Mouse (Mus musculus) neural tube, embryonic 12.5 days (tissue): ENCODE measurements around the gene Hoxc6. TPM values are rescaled to one million over a fixed set of nuclear protein-coding genes. Genes with fewer than 3 reads are reported as not detected.

Experiments
- ATAC-seq: fragments of 200-750 bp; cut with Nextera tagmentation; 2 replicates; pipeline ENCODE4 v1.8.0; 2017; ENCODE audit warnings: low read depth, mild to moderate bottlenecking, moderate TSS enrichment, moderate library complexity; ENCODE audit not compliant: low FRiP score
- H3K27ac ChIP-seq: fragments of 300-500 bp; sonication (generic); 2 replicates; pipeline ENCODE4 v1.5.1; 2016
- H3K27me3 ChIP-seq: fragments of 300-500 bp; sonication (generic); replicated peaks from 2 replicates; pipeline ENCODE4 v1.6.1; 2016; ENCODE audit warnings: mild to moderate bottlenecking
- H3K36me3 ChIP-seq: fragments of 300-500 bp; sonication (generic); 2 replicates; pipeline ENCODE4 v1.6.1; 2016; ENCODE audit warnings: mild to moderate bottlenecking
- H3K4me1 ChIP-seq: fragments of 300-500 bp; sonication (generic); 2 replicates; pipeline ENCODE4 v1.6.1; 2016
- H3K4me2 ChIP-seq: fragments of 300-500 bp; sonication (generic); replicated peaks from 2 replicates; pipeline ENCODE4 v1.6.1; 2016; ENCODE audit warnings: mild to moderate bottlenecking
- H3K4me3 ChIP-seq: fragments of 300-500 bp; sonication (generic); 2 replicates; pipeline ENCODE4 v1.5.1; 2016
- H3K9ac ChIP-seq: fragments of 300-500 bp; sonication (generic); 2 replicates; pipeline ENCODE4 v1.6.1; 2016; ENCODE audit warnings: mild to moderate bottlenecking
- H3K9me3 ChIP-seq: fragments of 300-500 bp; sonication (generic); 2 replicates; pipeline ENCODE4 v1.6.1; 2016; ENCODE audit warnings: mild to moderate bottlenecking
- WGBS: fragments of 180-500 bp; shearing (Covaris S2); methylation state at CpG from one replicate; pipeline ENCODE4 v1.1.7; 2016; 5-methylcytosine and 5-hydroxymethylcytosine counted together
- polyA plus RNA-seq: library from polyadenylated mRNA; unstranded; fragments of >200 nt; fragmentation: Nextera tagmentation; extraction: Ambion mirVana; gene quantifications from 2 replicates; pipeline ENCODE4 v1.2.1, GENCODE M21; 2016

Gene Hoxc6
- polyA plus RNA-seq, 1 experiment from 2014 or later, result 77.1 TPM

DNA sequence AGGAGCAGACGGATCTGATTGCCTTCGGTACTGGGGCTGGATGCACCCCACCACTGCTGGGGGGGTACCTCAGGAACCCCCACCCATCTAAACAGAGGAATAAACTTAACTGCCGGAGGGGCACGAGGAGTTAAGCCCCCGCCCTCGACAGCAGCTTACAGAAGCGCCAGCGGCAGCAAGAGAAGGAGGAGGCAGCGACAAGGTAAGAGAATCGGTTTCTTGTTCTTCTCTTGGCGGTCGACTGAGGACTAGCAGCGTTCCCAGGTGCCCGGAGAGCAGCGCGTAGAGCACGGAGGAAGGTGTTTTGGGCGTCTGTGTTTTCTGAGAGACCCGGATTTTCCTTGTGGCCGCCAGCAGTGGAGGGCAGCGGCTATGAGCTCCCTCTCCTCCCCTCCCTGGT, 25.8 kb upstream of the Hoxc6 start:
- H3K9me3 ChIP-seq, result no peaks in the 10 kb centered on the region
- H3K4me3 ChIP-seq, result peak overlapping the region; percentile 92
- ATAC-seq, result no peak
- H3K27me3 ChIP-seq, result peaks cover 59% of the 10 kb centered on the region
- WGBS, result 1% methylated on average over 21 of the region's 21 CpGs
- H3K36me3 ChIP-seq, result no peaks in the 10 kb centered on the region
- H3K27ac ChIP-seq, result peak overlapping the region; percentile 63
- H3K4me1 ChIP-seq, result peaks cover 4% of the 10 kb centered on the region; the same call in 1 of the 2 replicates
- H3K4me2 ChIP-seq, result peak overlapping the region; percentile 86
- H3K9ac ChIP-seq, result peak overlapping the region; percentile 100

DNA sequence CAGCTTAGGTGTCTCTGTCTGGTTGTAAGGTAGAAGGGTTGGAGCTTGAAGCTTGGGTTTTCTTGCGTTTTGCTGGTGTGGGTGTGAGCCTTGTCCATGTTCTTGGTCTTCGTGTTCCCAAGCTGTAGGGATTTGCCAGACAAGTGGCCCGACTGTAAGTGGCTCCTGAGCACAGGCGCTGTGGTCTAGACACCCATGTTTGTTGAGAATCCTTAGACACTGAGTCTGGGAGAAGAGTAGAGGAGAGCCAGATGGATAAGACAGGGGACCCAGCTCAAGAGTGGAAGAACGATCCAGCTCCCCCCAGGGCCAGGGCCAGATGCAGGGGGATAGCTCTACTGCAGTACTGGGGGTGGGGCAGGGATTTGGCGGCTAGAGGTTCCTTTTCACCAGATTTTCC, 25.3 kb upstream of the Hoxc6 start:
- Histone ChIP-seq H3K27me3 (peaks cover 58% of the 10 kb centered on the region), H3K27ac (peak overlapping the region; percentile 63), H3K9ac (peak overlapping the region; percentile 100), H3K4me2 (peak overlapping the region; percentile 86), H3K4me1 (peaks cover 2% of the 10 kb centered on the region; the same call in 1 of the 2 replicates), H3K9me3 (no peaks in the 10 kb centered on the region), H3K4me3 (peak overlapping the region; percentile 92), H3K36me3 (no peaks in the 10 kb centered on the region)
- WGBS, result 2% methylated on average over 6 of the region's 6 CpGs
- ATAC-seq, result no peak

GRCm38 (mm10) chr15:102975034-102975433, 23.0 kb upstream of the Hoxc6 start:
- Histone ChIP-seq H3K36me3 (no peaks in the 10 kb centered on the region), H3K27me3 (peaks cover 59% of the 10 kb centered on the region), H3K9me3 (no peaks in the 10 kb centered on the region), H3K4me3 (peak overlapping the region; percentile 92), H3K27ac (peak overlapping the region; percentile 53; the same call in 1 of the 2 replicates), H3K9ac (peak overlapping the region; percentile 100), H3K4me2 (peak overlapping the region; percentile 86), H3K4me1 (peaks cover 8% of the 10 kb centered on the region)
- ATAC-seq, result no peak
- WGBS, result 2% methylated on average over 7 of the region's 7 CpGs

DNA sequence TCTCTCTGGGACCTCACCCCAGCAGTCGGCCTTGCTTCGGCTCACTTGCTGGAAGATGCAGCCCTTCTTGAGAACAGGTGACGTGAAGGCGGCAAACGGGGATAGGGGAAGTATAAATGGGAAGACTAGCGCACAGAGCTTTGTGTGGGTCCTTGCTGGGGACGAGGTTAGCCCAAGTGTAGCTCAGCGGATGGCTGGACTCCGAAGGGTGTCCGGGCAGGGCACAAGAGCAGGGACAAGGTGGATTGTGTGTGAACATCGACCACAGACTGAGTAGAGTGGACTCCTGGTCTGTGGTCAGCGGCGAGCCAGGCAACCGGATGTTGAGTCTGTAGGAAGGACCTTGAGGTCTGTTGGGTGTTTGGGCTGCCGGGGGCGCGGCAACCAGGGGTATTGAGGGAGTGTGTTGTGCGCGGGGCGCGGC, 22.4 kb upstream of the Hoxc6 start:
- Histone ChIP-seq H3K27ac (peak overlapping the region; percentile 95), H3K4me1 (peaks cover 8% of the 10 kb centered on the region), H3K36me3 (no peaks in the 10 kb centered on the region), H3K27me3 (peaks cover 56% of the 10 kb centered on the region), H3K4me2 (peak overlapping the region; percentile 86), H3K4me3 (peak overlapping the region; percentile 92), H3K9ac (peak overlapping the region; percentile 100), H3K9me3 (no peaks in the 10 kb centered on the region)
- 0% methylated on average over 21 of the region's 21 CpGs for WGBS
- ATAC-seq, result no peak

- peaks cover 8% of the 10 kb centered on the region for H3K4me1 ChIP-seq
- peak within 1 kb of the TSS; percentile 86 for H3K4me2 ChIP-seq
- no peaks in the 10 kb centered on the region for H3K9me3 ChIP-seq
- H3K4me3 ChIP-seq, result peak within 1 kb of the TSS; percentile 92
- H3K36me3 ChIP-seq, result no peaks in the 10 kb centered on the region
- H3K9ac ChIP-seq, result peak within 1 kb of the TSS; percentile 100
- no peak for ATAC-seq
- H3K27ac ChIP-seq, result peak within 1 kb of the TSS; percentile 95
- WGBS, result 1% methylated on average over 12 of the region's 20 CpGs
- H3K27me3 ChIP-seq, result peaks cover 59% of the 10 kb centered on the region
These were observed 21.9 kb upstream of the Hoxc6 start, which contains the start of gene Hoxc9 for GRCm38 (mm10) chr15:102976171-102976570. Hoxc9 (plus strand) TSS chr15:102976439.

- peak overlapping the region; percentile 95 for H3K27ac ChIP-seq
- WGBS, result under 1% methylated on average over 37 of the region's 37 CpGs
These were observed 21.2 kb upstream of the Hoxc6 start for GRCm38 (mm10) chr15:102976631-102977422.

DNA sequence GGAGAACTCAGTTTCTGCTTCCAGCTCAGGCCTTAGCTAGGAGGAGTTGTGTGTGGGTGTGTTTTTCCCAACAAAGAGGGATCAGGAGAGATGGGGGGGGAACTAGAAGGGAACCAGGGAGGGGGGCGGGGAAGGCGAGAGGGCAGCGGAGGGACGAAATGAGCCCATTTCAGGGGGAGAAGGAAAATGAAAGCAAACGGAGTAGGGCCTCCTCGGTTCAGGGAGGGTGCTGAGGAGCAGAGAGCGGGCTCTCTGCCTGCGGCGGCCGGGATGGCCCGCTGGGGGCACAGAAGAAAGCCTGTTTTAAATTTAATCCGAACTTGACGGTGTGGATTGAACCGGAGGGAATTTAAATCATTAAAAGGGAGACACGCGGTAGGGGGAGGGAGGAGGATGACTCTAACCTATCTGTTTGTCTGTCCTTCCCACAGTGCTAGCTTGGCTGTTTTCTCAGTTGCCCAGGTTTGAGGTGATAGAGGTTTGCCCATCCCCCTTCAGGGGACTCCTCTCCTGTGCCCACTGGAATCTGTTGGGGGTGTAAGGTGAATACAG, 20.6 kb upstream of the Hoxc6 start:
- Histone ChIP-seq H3K27ac (peak overlapping the region; percentile 95), H3K9me3 (no peaks in the 10 kb centered on the region), H3K27me3 (peaks cover 55% of the 10 kb centered on the region), H3K9ac (peak overlapping the region; percentile 100), H3K4me3 (peak overlapping the region; percentile 92), H3K4me2 (peak overlapping the region; percentile 86), H3K4me1 (peaks cover 8% of the 10 kb centered on the region), H3K36me3 (no peaks in the 10 kb centered on the region)
- peak; percentile 31 for ATAC-seq
- WGBS, result under 1% methylated on average over 16 of the region's 16 CpGs

More at GRCm38 (mm10) chr15:102976631-102977422, 21.2 kb upstream of the Hoxc6 start:
- H3K27me3 ChIP-seq, result peaks cover 59% of the 10 kb centered on the region
- H3K9me3 ChIP-seq, result no peaks in the 10 kb centered on the region
- no peak; the same call in 1 of the 2 replicates for ATAC-seq
- H3K4me2 ChIP-seq, result peak overlapping the region; percentile 86
- peaks cover 8% of the 10 kb centered on the region for H3K4me1 ChIP-seq
- H3K9ac ChIP-seq, result peak overlapping the region; percentile 100
- no peaks in the 10 kb centered on the region for H3K36me3 ChIP-seq
- peak overlapping the region; percentile 92 for H3K4me3 ChIP-seq

- Histone ChIP-seq H3K4me3 (peak overlapping the region; percentile 92), H3K27ac (peak overlapping the region; percentile 95), H3K9ac (peak overlapping the region; percentile 100), H3K4me2 (peak overlapping the region; percentile 86), H3K4me1 (peaks cover 8% of the 10 kb centered on the region), H3K9me3 (no peaks in the 10 kb centered on the region), H3K36me3 (peaks cover 1% of the 10 kb centered on the region; the same call in 1 of the 2 replicates), H3K27me3 (peaks cover 47% of the 10 kb centered on the region)
- no peak for ATAC-seq
- 1% methylated on average over 13 of the region's 13 CpGs for WGBS
These were observed 19.2 kb upstream of the Hoxc6 start for GRCm38 (mm10) chr15:102978615-102979515.

GRCm38 (mm10) chr15:102979936-102980335, 18.1 kb upstream of the Hoxc6 start:
- Histone ChIP-seq H3K9me3 (no peaks in the 10 kb centered on the region), H3K4me2 (peak overlapping the region; percentile 86), H3K4me1 (peaks cover 10% of the 10 kb centered on the region), H3K27ac (peak overlapping the region; percentile 95), H3K4me3 (peak overlapping the region; percentile 92), H3K36me3 (peaks cover 4% of the 10 kb centered on the region; the same call in 1 of the 2 replicates), H3K9ac (peak overlapping the region; percentile 100), H3K27me3 (peaks cover 42% of the 10 kb centered on the region)
- WGBS, result 0% methylated on average over 1 of the region's 1 CpGs
- ATAC-seq, result no peak

GRCm38 (mm10) chr15:102980352-102980751, 17.7 kb upstream of the Hoxc6 start:
- WGBS, result under 1% methylated on average over 11 of the region's 11 CpGs
- Histone ChIP-seq H3K4me3 (peak overlapping the region; percentile 92), H3K9ac (peak overlapping the region; percentile 100), H3K27ac (peak overlapping the region; percentile 95), H3K27me3 (peaks cover 39% of the 10 kb centered on the region), H3K4me1 (peaks cover 13% of the 10 kb centered on the region), H3K36me3 (peaks cover 4% of the 10 kb centered on the region; the same call in 1 of the 2 replicates), H3K4me2 (peak overlapping the region; percentile 86), H3K9me3 (no peaks in the 10 kb centered on the region)
- ATAC-seq, result no peak

- no peaks in the 10 kb centered on the region for H3K9me3 ChIP-seq
- peaks cover 19% of the 10 kb centered on the region for H3K4me1 ChIP-seq
- peak overlapping the region; percentile 95 for H3K27ac ChIP-seq
- H3K4me2 ChIP-seq, result peak overlapping the region; percentile 86
- H3K27me3 ChIP-seq, result peaks cover 39% of the 10 kb centered on the region
- 0% methylated on average over 14 of the region's 14 CpGs for WGBS
- peak overlapping the region; percentile 92 for H3K4me3 ChIP-seq
- peak; percentile 5; the same call in 1 of the 2 replicates for ATAC-seq
- H3K36me3 ChIP-seq, result peaks cover 4% of the 10 kb centered on the region; the same call in 1 of the 2 replicates
- peak overlapping the region; percentile 100 for H3K9ac ChIP-seq
These were observed 17.1 kb upstream of the Hoxc6 start for GRCm38 (mm10) chr15:102980912-102981311.
